8 mouse cellular contexts compared by ENCODE assay signal in the genomic region with DNA sequence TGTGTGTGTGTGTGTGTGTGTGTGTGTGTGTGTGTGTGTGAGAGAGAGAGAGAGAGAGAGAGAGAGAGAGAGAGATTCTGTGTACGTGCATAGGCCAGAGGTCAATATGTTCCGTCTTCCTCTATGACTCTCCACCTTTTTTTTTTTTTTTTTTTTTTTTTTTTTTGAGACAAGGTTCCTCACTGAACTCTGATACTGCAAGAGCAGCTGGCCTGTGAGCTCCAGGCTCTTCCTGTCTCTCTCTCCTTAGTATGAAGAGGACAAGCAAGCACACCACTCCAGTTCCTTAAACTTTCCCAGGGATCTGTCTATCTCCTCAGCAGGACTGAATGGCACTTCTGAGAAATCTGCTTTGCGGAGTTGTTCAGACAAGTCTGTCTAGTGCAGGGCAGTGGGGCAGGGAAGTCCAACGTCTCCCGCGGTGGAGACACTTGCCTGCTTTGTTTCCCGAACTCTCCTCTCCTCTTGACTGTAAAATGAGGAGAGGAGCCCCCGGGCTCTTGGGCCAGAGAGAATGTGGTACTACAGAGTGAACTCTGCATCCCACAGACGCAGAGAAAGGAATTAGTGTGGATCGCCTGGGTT. TPM values are rescaled to one million over a fixed set of nuclear protein-coding genes. Genes with fewer than 3 reads are reported as not detected.
DNase-seq lines count a peak whose midpoint lies in the region; ATAC-seq and TF ChIP-seq lines count a peak whose summit lies in the region.

No protein-coding gene starts in this region.

- peak overlapping the region; percentile 91 for H3K27ac ChIP-seq in lung, embryonic 14.5 days (ENCODE audit: low read depth)
- H3K27ac ChIP-seq in intestine, embryonic 16.5 days (ENCODE audit: low read length), result peak overlapping the region; percentile 97

- under 1% methylated on average over 10 of the region's 10 CpGs for WGBS in lung, embryonic 14.5 days
- WGBS in intestine, embryonic 16.5 days, result 3% methylated on average over 10 of the region's 10 CpGs

- peaks cover 17% of the 10 kb centered on the region for H3K4me1 ChIP-seq in lung, embryonic 14.5 days (ENCODE audit: insufficient read depth)
- peaks cover 21% of the 10 kb centered on the region for H3K4me1 ChIP-seq in intestine, embryonic 16.5 days (ENCODE audit: control insufficient read depth, insufficient read depth, low read length)

- DNase-seq in lung, embryonic 14.5 days, result peak; percentile 44
- DNase-seq in lung, postnatal 4 days, result no peak
- DNase-seq in embryo, embryonic 11 days, result peak; percentile 53
- peak; percentile 55 for DNase-seq in neural tube, embryonic 10.5 days (ENCODE audit: extremely low spot score, low spot score)
- no peak for DNase-seq in thymus, postnatal 14 days
- no peak for DNase-seq in kidney, postnatal 10 days

- H3K27me3 ChIP-seq in lung, embryonic 14.5 days (ENCODE audit: insufficient read depth, low read length), result no peaks in the 10 kb centered on the region
- no peaks in the 10 kb centered on the region for H3K27me3 ChIP-seq in intestine, embryonic 16.5 days (replicated peaks; ENCODE audit: control insufficient read depth, insufficient read depth, low read length)

- H3K9ac ChIP-seq in lung, embryonic 14.5 days, result peak overlapping the region; percentile 80
- H3K9ac ChIP-seq in intestine, embryonic 16.5 days (ENCODE audit: low read depth, low read length), result peak overlapping the region; percentile 81

- no peak for TF ChIP-seq CTCF in lung, embryonic 14.5 days (IDR thresholded peaks at IDR 0.05; ENCODE audit: low read depth)

- H3K36me3 ChIP-seq in lung, embryonic 14.5 days (ENCODE audit: insufficient read depth), result peaks cover 4% of the 10 kb centered on the region; the same call in 1 of the 2 replicates
- no peaks in the 10 kb centered on the region for H3K36me3 ChIP-seq in intestine, embryonic 16.5 days (ENCODE audit: control insufficient read depth, insufficient read depth, low read length)

- peak overlapping the region; percentile 79 for H3K4me2 ChIP-seq in lung, embryonic 14.5 days
- peak overlapping the region; percentile 86 for H3K4me2 ChIP-seq in intestine, embryonic 16.5 days (ENCODE audit: low read depth, low read length)

- H3K4me3 ChIP-seq in lung, embryonic 14.5 days (ENCODE audit: low read depth, low read length), result peak overlapping the region; percentile 73
- peak overlapping the region; percentile 69 for H3K4me3 ChIP-seq in intestine, embryonic 16.5 days (ENCODE audit: low read length)

- H3K9me3 ChIP-seq in lung, embryonic 14.5 days (ENCODE audit: low read depth, low read length), result no peaks in the 10 kb centered on the region
- no peaks in the 10 kb centered on the region for H3K9me3 ChIP-seq in intestine, embryonic 16.5 days (ENCODE audit: control insufficient read depth, low read length)

- peak; percentile 12; the same call in 1 of the 2 replicates for ATAC-seq in lung, embryonic 14.5 days (ENCODE audit: insufficient read depth)
- peak; percentile 11; the same call in 1 of the 2 replicates for ATAC-seq in intestine, embryonic 16.5 days
- ATAC-seq in frontal cortex, adult (ENCODE audit: low TSS enrichment), result no peak

RNA-seq across cellular contexts. Expression of gene Tuba1c, which starts 0.7 kb away (rescaled TPM):
- 224 and 232 TPM in 2 replicates for polyA plus RNA-seq in lung, embryonic 14.5 days (2014; fragmentation: Nextera tagmentation; extraction: Ambion mirVana)
- polyA plus RNA-seq in intestine, embryonic 16.5 days (2015; fragmentation: Nextera tagmentation; extraction: Ambion mirVana), result 295 and 311 TPM in 2 replicates

RNA-seq across cellular contexts. Expression of gene Prph, which starts 26.0 kb away (rescaled TPM):
- polyA plus RNA-seq in lung, embryonic 14.5 days (2014; fragmentation: Nextera tagmentation; extraction: Ambion mirVana), result 0.91 and 1.8 TPM in 2 replicates
- polyA plus RNA-seq in intestine, embryonic 16.5 days (2015; fragmentation: Nextera tagmentation; extraction: Ambion mirVana), result 35.0 and 38.4 TPM in 2 replicates

RNA-seq across cellular contexts. Expression of gene Troap, which starts 45.4 kb away (rescaled TPM):
- 33.4 and 35.1 TPM in 2 replicates for polyA plus RNA-seq in lung, embryonic 14.5 days (2014; fragmentation: Nextera tagmentation; extraction: Ambion mirVana)
- 20.2 and 25.4 TPM in 2 replicates for polyA plus RNA-seq in intestine, embryonic 16.5 days (2015; fragmentation: Nextera tagmentation; extraction: Ambion mirVana)

RNA-seq across cellular contexts. Expression of gene C1ql4, which starts 58.7 kb away (rescaled TPM):
- polyA plus RNA-seq in lung, embryonic 14.5 days (2014; fragmentation: Nextera tagmentation; extraction: Ambion mirVana), result not detected in 2 replicates
- polyA plus RNA-seq in intestine, embryonic 16.5 days (2015; fragmentation: Nextera tagmentation; extraction: Ambion mirVana), result 0.09 and 0.17 TPM in 2 replicates

Comparison
In these comparisons a context has a peak if more than half of its experiments do, and no peak if none do; other contexts are left out.
1. DNase-seq: peak in lung, embryonic 14.5 days (single experiment), embryo, embryonic 11 days (single experiment) and neural tube, embryonic 10.5 days (single experiment); none in lung, postnatal 4 days (0 of 2), thymus, postnatal 14 days (single experiment) and kidney, postnatal 10 days (single experiment).
2. RNA of gene Prph, which starts 26.0 kb away (polyA plus RNA-seq): 35.0 to 38.4 TPM in intestine, embryonic 16.5 days; 0.91 to 1.8 TPM in lung, embryonic 14.5 days; every median in the first group is over 10 times any median in the second.